Mouse (Mus musculus) right cerebral cortex, adult 2 months (tissue): ENCODE data around the gene Lxn.
A peak's percentile ranks its signal among the peaks of the same experiment; 100 is the strongest.

Source experiments
- DNase-seq, 2 experiments: peaks; one replicate each; pipeline ENCODE4 v3.0.0; 2021 to 2022; ENCODE audit warnings: low spot score in 2 of 2

Gene Lxn

DNA sequence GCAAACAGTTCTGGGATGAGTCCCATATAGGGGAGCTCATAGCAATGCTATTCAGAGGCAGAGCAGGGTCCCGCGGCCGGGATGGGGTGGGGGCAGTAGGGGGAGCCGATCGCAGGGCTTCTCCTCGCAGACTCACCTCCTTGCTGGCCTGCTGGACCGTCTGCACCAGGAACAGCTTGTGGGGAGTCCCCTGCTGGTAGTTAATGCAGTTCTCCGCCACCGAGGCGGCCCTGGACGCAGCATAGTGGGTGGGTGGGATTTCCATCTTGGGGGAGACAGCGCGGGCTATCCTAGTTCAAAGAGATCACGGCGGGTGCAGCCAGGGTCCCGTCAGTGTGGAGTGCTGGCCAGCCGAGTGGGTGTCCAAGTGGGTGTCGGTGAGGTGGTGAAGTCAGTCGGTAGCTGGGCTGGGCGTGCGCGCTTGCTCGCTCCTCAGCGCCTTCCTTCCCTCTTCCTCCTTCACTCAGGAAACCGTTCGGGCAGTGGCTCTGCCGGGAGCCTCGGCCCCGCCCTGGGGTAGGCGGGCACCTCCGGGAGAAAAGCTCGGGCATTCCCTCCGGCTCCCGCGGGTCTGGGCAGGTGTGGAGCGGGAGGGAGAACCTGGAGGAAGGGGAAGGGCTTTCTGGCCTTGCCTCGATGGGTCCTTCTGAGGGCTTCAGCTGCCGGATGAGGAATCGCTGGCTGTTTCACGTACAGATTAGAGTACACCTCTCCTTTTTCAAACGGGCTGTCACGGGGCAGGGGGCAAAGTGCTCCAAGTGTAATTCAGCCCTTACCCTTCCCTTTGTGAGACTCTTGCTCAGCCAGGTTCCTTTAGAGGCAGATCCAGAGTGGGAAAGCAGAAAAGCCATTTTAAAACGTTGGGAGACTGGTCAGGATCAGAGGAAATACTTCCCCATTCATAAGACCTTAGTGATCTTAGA, at the start of gene Lxn:
Lxn (minus strand) TSS at position 477 of the 923 bp plus-strand sequence.
- DNase-seq, result peak; percentile 69 to 72

DNA sequence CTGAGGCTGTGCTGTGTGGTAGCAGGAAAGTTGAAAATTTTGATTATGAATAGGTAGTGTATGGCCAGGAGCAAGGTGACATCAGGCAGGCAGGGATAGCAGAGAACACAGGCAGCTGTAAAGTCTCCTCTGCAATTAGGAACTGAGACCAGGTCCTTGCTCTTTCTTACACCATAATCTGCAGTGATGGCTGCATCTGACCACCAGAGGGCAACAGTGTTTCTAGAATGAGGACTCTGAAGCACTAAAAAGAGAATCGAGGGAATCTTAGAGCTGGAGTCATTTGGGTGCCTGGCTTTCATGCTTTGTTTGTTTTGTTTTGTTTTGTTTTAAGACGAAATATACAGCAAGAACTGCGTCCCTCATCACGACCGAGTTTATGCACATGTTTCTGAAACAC, 49.1 kb upstream of the Lxn start:
- peak; percentile 89 to 90 for DNase-seq

DNA sequence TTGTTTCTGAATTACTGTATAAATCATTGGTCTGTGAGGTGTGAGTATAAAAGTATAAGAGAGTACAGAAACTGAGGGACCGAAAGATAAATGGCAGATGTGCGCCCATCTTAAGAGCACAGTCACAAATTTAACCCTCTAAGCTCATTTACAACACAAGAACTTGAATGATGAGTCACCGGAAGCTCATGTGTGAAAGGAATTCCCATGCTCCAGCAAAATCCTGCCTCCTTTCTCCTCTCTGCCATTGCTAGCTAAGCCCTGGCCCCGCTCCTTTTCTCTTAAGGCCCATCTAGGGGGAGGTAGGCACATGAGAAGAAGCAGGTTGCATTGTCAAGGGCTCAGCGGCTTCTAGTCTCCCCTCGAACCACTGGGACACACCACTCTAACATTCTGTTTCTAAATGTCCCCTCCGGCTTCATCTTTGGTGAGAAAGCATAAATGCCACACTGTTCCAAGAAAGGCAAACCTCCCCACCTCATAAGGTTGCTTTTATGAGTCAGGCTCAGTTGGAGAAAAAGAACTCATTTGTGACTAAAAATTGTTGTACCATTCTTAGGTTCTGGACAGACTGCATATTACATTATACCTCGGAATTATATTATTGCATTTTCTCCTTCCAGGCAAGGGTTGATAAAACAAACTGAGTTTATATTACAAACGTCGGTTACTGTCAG, 44.6 kb upstream of the Lxn start:
- DNase-seq, result peak; percentile 18 to 23

DNA sequence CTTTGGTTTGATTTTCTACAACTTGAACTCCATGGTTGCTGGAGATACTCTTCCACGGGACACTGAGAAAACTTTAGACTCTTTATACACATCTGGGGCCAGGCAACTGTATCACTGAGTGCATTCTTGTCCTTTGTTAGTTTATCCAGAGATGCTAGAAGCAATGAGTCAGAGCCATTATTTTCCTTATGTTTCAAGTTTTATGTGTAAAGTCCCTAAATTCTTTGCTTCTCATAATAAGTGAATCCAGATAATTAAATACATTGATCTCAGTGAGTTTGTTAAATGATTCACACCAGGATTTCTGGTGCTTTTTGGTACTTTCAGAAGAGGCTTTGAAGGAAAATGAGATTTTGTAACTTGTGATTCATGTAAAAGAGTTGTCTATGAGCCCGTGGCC, 41.6 kb upstream of the Lxn start:
- no peak for DNase-seq

DNA sequence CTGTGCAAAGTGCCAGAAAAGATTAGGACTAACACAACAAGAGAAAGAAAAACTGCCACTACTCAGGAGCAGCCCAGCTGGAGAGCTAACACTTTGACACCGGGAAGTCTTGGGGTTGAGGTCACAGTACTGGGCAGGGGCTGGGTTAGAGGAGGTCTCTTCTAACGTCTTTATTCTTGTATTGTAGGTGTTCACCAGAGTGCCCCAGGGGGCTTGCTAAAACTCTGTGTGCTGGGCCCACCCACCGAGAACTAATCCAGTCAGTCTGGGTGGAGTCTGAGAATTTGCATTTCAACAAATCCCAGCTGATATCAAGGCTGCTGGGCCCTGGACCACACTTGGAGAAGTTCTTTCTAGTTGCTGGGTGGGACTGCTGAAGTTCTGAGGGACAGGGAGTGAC, 40.2 kb upstream of the Lxn start:
- DNase-seq, result no peak

DNA sequence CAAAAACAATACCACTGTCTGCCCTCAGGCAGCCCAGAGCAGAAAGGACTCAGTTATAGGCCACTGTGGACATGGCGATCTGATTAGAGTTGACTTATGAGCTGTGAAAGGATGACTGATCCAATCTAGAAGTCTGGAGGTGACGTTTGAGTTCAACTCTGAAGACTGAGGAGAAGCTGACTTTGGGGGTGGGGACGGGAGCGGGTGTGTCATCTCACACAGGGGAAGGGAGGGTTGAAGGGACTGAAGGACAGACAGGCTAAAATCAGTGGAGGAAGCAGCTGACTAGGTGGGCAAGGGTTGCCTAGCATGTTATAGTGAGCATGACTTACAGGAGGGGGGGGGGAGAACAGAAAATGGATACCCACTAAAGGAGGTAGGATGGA, 35.7 kb upstream of the Lxn start:
- DNase-seq, result no peak

DNA sequence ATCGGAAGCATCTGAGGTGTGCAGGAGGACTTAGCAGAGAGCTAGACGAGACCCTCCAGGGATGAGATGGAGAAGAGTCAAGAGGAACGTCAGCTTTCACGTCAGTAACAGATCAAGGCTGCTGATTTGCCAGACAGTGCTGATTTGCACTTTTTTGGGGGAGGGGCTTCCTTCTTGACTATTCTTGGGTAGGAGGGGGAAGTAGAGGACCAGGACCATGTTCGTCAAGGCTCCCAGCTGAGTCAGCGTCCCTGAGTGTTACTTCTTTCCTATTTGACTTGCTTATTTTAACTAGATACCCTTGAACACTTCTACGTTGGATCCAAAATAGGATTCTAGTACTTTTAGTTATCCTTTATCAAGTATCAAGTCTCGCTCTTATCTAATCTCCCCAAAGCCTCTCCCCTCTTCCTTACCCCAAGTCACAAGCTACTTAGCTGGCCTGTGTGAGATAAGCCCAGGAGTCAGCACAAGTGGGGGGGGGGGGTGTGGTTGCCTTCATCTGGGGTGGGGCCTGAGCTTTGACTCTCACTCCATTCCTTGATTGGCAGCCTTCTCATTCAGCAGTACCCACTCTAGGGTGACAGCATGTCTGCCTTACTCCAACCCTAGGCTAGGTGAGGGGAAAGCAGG, 35.2 kb upstream of the Lxn start:
- no peak for DNase-seq

DNA sequence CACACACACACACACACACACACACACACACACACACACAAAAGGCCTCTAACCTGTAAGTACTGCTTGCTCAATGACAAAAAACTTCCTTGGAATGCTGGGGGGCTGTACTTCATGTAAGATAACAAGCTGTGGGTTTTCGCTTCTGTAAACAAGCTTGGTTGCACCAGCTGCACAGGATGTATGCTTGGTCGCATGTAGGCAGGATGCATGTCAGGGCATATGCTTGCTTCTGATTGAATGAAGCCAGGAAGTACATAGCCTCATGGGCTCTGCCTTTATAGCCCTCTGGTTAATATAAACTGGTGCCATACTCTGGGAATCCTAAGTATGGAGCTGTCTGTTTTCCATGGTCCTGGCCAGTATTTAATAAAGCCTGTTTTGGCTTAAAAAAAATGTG, 34.3 kb upstream of the Lxn start:
- no peak for DNase-seq

DNA sequence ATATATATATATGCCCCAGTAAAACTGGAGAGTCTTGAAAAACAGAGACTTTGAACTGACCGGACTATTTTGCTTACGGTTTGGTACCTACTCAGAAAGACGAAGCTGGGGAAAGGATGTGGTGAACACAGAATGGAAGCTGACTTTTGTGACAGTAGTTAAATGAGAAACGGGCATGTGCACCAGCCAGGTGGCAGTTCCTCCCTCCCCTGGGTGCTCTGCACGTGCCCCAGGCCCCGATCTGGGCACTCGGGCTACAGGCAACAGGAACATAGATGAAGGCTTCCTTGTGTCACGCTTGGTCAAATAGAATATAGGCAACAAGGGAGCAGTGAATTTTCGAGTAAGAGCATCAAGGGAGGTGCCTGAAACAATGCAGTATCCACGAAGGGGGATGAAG, 32.6 kb upstream of the Lxn start:
- no peak for DNase-seq

DNA sequence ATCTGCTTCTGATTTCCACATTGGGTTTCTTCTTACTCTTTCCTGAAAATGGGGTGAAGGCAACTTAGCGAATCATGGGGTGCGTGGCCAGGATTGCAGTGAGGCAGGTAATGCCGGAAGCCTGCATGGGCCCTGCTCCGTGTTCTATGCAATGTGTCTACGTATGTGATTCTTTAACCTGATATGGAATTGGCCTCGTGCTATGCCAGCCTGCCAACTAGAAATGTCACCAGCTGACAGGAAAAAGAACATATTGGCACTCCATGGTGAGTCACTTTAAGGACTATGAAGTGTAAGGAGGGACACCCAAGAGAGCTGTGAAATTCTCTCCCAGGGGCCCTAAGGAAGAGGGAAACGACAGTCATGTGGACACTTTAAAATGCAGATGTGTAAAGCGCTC, 29.4 kb upstream of the Lxn start:
- DNase-seq, result no peak

DNA sequence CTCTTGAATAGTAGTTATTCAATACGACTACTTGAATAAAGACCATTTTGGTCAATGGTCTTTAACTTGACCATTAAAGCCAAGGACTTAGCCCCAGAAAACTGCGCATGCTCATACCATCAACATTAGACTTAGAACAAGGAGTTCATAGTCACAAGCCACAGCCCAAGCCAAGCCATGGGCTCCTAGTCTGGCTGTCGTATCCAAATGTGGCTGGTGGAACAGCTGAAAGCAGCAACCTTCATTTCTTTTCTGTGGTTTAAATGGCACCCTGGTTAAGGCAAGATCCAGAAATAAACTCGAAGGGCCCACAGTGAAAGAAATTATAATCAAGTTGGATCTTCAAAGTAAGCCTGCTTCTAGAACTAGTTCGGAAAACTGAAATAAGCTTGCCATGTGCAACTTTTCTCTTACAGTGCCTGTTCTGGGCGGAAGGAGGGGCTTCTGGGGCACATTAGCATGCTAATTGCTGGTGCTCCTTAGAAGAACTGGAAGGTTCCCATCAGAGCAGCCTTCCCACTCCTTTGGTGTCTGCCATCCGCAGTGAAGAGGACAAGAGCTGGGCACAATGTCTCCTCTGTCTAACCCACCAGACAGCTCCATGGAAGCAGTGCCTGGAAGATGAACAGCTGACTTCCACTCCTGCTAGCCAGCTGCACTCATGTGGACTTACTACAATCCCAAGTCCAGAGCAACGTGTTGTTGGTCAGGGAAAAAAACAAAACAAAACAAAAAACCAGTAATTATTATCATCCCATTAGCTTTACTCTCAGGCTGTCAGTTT, 28.6 kb upstream of the Lxn start:
- DNase-seq, result no peak

DNA sequence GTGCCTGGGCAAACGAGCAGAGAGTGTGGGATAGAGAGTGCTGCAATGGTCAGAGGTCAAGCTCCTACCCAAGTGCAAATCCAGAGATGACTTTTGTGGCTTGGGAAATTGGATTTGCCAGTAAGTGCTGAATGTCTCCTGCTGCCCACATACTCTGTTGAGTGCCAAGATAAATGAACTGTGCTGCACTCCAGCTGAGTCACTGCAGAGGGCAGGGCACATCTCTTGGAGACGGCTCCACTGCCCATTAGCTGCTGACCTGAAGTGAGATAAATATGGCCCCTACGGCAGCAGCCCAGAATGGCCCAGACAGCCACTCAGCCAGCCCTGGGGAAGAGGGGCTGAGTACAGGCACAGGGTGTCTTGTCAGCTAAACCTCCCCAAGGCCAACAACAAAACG, 26.4 kb upstream of the Lxn start:
- no peak for DNase-seq

DNA sequence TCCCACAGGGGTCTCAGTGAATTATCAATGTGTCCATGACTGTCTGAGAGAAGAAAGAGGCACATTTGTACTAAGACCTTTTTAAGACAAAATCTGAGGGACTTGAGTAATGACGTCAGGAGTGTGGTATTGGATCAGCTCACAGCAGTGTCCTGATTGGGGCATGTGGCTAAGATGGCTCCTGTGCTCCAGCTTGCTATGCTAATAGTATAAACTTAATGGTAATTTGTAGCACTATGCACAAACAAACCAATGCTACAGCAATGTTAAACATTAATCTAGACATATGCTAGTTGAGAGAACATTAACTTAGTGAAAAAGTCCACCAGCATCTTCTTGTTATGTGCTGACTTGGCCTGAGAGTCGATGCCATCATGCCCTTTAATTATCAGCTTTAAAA, 21.5 kb upstream of the Lxn start:
- no peak for DNase-seq

DNA sequence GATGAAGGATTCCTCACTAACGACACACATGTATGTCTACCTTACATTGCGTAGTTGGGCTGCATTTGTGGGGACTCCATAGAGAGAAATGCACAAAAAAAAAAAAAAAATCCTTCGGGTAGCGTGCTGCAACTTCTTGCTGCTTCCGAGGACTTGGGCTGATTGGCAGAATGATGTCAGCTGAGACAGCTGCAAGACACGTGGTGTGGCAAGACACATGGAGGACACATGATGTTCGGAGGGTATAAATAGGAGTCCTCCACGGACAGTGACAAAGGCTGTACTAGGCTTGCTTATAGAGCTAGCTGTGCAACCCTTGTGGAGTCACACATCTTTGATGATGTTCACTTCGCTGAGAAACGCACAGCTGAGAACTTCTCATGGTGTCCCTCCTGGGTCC, 18.7 kb upstream of the Lxn start:
- no peak for DNase-seq

DNA sequence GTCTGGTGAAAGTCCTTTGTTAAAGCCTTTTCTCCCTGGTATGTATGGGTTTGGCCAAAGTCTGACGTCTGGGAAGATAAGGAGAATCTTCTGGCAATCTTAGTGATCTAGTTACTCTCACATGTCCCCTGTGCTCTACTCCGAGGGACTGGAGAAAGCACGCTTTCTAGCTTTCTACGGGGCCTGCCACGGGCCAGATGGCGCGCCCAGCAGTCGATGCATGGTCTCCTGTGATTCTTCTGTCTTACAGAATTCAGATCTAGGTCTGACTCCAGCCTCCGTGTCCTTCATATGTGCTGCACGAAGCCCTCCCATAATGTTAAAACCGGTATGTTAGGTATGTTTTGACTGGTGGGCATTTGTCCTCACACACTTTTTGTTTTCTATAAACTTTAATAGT, 16.1 kb upstream of the Lxn start:
- no peak for DNase-seq

DNA sequence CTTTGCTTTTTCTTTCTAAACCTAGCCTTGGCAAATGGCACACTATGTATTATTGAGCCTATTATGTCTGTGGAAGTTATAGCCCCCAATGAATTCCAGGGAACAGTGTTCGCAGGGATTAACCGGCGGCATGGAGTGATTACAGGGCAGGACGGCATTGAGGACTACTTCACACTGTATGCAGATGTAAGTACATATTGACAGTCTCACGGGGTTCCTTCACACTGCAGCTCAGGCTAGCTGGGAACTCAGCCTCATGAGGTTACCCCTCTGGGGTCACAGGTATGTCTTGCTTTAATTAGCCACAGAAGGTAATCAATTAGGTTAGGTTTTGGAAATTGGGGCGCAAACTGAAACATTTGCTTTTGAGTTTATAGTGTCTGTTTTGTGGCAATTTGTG, 9.7 kb upstream of the Lxn start:
- DNase-seq, result no peak

DNA sequence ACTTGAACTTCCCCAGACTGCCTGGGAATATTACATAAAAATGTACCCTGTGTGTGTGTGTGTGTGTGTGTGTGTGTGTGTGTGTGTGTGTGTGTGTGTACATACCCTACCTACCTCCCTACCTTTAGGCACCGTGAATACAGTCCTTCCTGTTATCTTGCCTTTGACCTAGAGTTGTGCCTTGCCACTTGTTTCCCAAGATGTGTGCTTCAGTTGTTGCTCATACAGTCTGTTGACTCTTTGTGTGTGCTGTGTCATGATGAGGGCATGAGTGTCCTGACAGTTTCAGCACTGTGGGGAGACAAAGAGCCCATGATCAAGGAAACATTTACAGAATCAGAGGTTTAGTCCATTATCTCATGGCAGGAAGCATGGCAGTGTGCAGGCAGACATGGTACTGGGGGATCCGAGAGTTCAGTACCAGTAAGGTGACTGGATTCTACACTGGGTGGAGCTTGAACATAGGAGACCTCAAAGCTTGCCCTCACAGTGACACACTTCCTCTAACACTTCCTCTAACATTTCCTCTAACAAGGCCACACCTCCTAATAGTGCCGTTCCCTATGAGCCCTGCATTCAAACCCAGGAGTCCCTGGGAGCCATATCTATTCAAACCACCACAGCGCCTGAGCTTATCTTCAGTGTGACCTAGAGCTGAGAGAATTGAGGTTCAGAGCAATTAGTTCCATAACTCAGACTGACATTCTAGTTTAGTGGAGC, 7.8 kb upstream of the Lxn start:
- DNase-seq, result no peak

DNA sequence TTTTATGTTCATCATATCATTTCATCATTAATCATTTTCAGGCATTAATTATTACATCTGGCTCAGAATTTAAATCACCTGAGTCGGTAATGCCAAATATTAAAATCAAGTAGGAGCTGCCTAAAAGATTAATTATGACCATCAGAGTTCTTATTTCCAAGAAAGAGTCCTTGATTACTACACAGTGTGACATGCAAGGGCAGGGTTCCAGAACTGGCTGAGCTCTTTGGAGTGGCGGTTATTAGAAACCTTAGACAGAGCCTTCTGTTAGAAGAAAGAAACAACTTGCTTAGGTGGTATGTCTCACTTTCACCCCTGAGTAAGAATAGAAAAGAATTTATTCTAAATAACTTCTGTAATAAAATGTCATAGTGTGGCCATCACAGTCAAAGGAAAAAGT, 3.6 kb upstream of the Lxn start:
- no peak for DNase-seq

DNA sequence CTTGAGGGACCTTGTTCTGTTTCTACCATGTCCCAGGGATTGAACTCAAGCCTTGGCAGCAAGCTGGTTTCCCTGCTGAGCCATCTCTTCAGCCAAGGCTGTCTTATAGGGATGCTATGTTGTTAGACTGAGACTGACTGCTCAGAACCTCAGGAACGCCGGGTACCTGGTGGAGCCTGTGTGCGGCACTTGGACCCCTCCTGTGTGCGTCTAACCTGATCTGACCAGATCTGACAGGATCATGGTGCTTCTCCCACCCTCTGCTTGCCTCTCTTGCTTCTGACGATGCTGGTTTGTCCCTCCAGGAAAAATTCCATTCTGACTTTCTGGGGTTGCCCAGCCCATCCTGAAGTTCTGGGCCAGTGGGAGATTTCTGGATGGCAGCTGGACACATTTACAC, 2.9 kb upstream of the Lxn start:
- DNase-seq, result no peak

DNA sequence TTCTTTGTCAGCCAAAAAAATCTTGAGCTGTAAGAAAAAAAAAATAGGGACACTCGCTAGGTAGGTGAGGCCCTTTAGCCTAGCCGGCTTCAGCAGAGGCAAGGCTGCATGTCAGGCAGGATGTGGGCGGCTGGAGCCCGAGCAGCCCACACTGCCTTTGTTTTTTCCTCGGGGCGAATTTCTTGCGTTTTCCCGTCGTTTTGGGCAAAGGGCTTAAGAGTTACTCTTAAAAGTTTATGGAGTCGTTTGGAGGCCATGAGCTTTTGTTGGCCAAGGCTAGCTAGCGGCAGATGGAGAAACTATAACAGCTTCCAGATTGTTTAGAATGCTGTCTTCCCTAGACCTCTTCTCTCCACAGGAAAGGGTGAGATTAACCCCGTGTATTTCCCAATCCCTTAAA, 725 bp downstream of the Lxn start:
- DNase-seq, result no peak

DNA sequence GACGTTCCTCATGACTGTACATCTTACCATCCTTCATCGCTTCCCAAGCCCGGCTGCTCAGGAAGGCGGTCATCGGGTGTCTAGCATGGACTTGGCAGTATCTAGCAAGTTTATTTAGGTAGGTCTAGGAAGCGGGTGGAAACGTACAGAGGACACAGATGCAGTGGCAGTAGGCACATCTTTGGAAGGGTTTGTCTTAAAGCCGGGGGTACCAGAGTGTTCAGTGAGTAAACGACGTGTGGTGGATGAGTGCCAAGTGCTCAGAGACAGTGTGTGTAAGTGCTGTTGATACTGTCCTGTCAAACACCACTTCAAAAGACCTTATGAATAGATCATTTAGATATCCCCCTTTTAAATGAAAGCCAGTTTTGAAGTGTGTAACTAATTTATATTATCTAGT, 1.1 kb downstream of the Lxn start:
- DNase-seq, result peak in 1 of 2 experiments; percentile 21
